Mouse (Mus musculus) neural tube, embryonic 14.5 days (tissue): ENCODE results near the gene Krtcap3. TPM values are rescaled to one million over a fixed set of nuclear protein-coding genes. Genes with fewer than 3 reads are reported as not detected.

Experiments used
- ATAC-seq: fragments of 200-750 bp; cut with Nextera tagmentation; 2 replicates; pipeline ENCODE4 v1.8.0; 2017; ENCODE audit warnings: low read depth, mild to moderate bottlenecking, moderate TSS enrichment, moderate library complexity
- H3K27ac ChIP-seq: fragments of 300-500 bp; sonication (generic); 2 replicates; pipeline ENCODE4 v1.5.1; 2014; ENCODE audit warnings: low read depth, mild to moderate bottlenecking, control low read depth, low read length, moderate library complexity, mixed read lengths
- H3K27me3 ChIP-seq: fragments of 300-500 bp; sonication (generic); 2 replicates; pipeline ENCODE4 v1.6.1; 2014; ENCODE audit warnings: low read length; ENCODE audit not compliant: control insufficient read depth, insufficient read depth
- H3K36me3 ChIP-seq: fragments of 300-500 bp; sonication (generic); 2 replicates; pipeline ENCODE4 v1.6.1; 2014; ENCODE audit warnings: low read length, mixed read lengths; ENCODE audit not compliant: control insufficient read depth, insufficient read depth
- H3K4me1 ChIP-seq: fragments of 300-500 bp; sonication (generic); 2 replicates; pipeline ENCODE4 v1.6.1; 2014; ENCODE audit warnings: low read length; ENCODE audit not compliant: control insufficient read depth, insufficient read depth
- H3K4me2 ChIP-seq: fragments of 300-500 bp; sonication (generic); 2 replicates; pipeline ENCODE4 v1.6.1; 2014; ENCODE audit warnings: mild to moderate bottlenecking, low read depth, low read length, control low read depth
- H3K4me3 ChIP-seq: fragments of 300-500 bp; sonication (generic); 2 replicates; pipeline ENCODE4 v1.5.1; 2014; ENCODE audit warnings: low read depth, low read length, control low read depth, mixed read lengths
- H3K9ac ChIP-seq: fragments of 300-500 bp; sonication (generic); replicated peaks from 2 replicates; pipeline ENCODE4 v1.6.1; 2014; ENCODE audit warnings: low read depth, mild to moderate bottlenecking, control low read depth, low read length, mixed read lengths
- H3K9me3 ChIP-seq: fragments of 300-500 bp; sonication (generic); 2 replicates; pipeline ENCODE4 v1.6.1; 2016; ENCODE audit warnings: low read length; ENCODE audit not compliant: control insufficient read depth
- WGBS: fragments of 180-500 bp; shearing (Covaris S2); extraction: QIAGEN DNeasy Blood & Tissue Kit; methylation state at CpG from one replicate; pipeline ENCODE4 v1.1.7; 2014; 5-methylcytosine and 5-hydroxymethylcytosine counted together
- polyA plus RNA-seq: library from polyadenylated mRNA; unstranded; fragments of >200 nt; fragmentation: Nextera tagmentation; extraction: Ambion mirVana; gene quantifications from 2 replicates; pipeline ENCODE4 v1.2.1, GENCODE M21; 2014

The Krtcap3 gene
- polyA plus RNA-seq, 1 experiment from 2014 or later = 2.7 TPM

DNA sequence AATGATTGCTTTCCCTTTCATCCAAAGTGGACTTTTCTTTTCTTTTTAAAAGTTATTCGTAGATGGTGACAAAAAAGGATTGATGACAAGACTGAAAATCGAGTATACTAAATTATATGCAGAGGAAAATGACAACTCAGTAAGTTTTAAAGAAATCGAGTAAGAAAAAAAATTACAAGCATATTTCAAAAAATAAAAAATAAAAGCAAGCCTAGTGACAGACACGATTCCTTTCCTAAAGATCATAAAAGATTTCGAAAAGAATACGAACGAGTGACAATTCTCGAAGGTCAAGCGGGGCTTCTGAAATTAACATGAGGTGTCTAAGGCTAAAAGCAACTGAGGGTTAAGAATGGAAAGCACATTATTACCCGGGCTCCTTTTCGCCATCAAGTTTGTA lies 32.0 kb upstream of the Krtcap3 start:
- WGBS = 2% methylated on average over 11 of the region's 11 CpGs
- Histone ChIP-seq H3K9ac (peak overlapping the region; percentile 88), H3K27me3 (no peaks in the 10 kb centered on the region), H3K4me2 (peak overlapping the region; percentile 42), H3K27ac (0 out of 2 replicates have a peak overlapping the region, but pooled peaks have one; percentile 92), H3K36me3 (no peaks in the 10 kb centered on the region), H3K9me3 (no peaks in the 10 kb centered on the region), H3K4me3 (peak overlapping the region; percentile 85), H3K4me1 (peaks cover 7% of the 10 kb centered on the region; the same call in 1 of the 2 replicates)
- ATAC-seq = no peak

DNA sequence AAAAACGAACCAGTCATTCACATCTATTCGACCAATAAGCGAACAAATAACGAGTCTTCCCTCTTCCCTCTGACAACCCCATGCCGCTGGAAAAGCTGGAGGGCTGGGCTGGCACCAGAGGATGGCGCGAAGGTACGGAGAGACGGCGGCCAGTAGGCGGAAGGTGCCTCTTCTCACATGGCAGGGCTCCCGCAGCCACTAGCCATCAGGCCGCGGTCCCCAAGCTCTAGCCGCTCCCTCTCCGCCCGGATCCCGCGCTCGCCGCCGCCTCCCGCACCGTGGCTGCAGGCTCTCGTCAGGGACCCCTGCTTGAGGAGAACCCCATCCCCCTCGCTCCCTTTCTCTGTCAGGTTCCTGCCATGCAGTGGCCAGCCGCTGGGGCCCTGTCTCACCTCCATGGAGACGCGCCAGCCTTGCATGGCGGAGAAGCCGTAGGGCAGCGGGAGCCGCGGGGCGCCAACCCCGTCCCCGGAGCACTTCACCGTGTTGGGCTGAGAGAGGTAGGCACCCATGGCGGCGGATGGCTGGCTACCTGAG lies 31.5 kb upstream of the Krtcap3 start:
- peak; percentile 73 for ATAC-seq
- H3K27me3 ChIP-seq = no peaks in the 10 kb centered on the region
- peaks cover 7% of the 10 kb centered on the region; the same call in 1 of the 2 replicates for H3K4me1 ChIP-seq
- H3K9me3 ChIP-seq = no peaks in the 10 kb centered on the region
- no peaks in the 10 kb centered on the region for H3K36me3 ChIP-seq
- peak overlapping the region; percentile 85 for H3K4me3 ChIP-seq
- H3K27ac ChIP-seq = peak overlapping the region; percentile 92
- peak overlapping the region; percentile 88 for H3K9ac ChIP-seq
- peak overlapping the region; percentile 42 for H3K4me2 ChIP-seq
- under 1% methylated on average over 40 of the region's 40 CpGs for WGBS

DNA sequence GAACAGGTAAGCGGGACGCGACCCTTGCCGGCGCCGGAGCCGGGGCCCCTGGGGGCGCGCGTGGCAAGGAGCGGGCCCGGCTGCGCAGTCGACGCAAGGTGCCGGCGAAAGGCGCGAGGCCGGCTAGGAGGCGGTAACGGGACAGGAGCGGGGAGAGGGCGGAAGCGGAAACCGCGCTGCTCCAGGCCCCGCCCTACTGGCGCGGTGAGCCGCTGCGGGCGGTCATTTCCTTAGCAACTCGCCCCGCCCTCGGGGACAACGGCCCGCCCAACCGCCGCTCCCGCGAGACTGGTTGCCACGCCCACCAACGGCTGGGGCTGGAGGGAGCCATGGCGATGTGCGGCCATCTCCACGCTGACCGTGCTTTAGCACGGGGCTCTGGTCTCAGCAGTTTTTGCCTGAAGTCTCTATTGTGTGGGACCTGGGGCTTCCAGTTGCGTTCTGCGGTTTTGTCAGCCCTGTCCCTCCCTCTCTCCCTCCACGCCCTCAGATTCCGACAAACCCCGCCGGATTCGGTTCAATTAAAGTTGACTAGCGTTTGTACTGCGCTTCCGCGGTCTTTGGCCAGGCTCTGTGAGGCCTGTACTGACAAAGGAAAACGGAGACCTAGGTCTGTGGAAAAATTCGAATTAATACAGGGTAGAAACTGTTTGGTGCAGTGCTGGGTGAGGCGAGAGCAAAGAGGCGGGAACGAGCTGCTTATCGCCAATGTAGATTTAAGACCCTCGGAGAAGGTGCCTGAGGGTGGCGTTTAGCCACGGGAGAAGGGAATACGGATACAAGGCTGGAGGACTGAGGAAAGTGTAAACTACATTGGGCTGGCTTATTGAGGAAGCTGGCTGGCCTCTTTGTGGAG lies 30.8 kb upstream of the Krtcap3 start, which contains the start of gene Ppm1g:
Ppm1g (minus strand) TSS at position 240 of the 856 bp plus-strand sequence.
- Histone ChIP-seq H3K36me3 (no peaks in the 10 kb centered on the region), H3K4me1 (peaks cover 7% of the 10 kb centered on the region; the same call in 1 of the 2 replicates), H3K4me2 (peak within 1 kb of the TSS; percentile 42), H3K9me3 (no peaks in the 10 kb centered on the region), H3K27ac (peak within 1 kb of the TSS; percentile 92), H3K27me3 (no peaks in the 10 kb centered on the region), H3K9ac (peak within 1 kb of the TSS; percentile 88), H3K4me3 (peak within 1 kb of the TSS; percentile 85)
- WGBS = under 1% methylated on average over 62 of the region's 70 CpGs
- ATAC-seq = peak; percentile 94

DNA sequence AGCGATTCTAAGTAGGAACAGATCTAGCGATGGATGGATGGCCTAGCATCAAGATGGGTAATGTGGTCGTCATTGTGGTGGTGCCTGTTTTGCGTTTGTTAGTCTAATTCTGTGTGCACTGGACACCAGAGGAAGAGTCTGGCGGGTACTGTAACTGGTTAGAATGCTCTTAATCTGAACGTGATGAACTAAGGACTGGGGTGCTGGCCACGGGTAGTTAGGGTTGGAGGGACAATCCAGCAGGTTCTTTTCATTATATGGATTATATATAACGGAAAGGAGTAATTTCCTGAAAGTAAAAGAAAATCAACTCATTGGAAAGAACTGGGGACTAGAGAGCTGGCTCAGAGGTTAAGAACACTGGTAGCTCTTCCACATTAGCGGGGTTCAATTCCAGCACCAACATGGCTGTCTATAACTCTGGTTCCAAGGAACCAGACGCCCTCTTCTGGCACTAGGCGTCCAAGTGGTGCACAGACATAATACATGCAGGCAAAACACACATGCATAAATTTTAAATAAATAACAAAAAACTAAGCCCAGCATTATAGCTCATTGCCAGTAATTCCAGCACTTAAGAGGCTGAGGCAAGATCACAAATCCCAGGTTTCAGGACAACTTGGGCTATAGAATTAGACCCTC lies 30.1 kb upstream of the Krtcap3 start:
- 10% methylated on average over 11 of the region's 11 CpGs for WGBS
- no peaks in the 10 kb centered on the region for H3K36me3 ChIP-seq

DNA sequence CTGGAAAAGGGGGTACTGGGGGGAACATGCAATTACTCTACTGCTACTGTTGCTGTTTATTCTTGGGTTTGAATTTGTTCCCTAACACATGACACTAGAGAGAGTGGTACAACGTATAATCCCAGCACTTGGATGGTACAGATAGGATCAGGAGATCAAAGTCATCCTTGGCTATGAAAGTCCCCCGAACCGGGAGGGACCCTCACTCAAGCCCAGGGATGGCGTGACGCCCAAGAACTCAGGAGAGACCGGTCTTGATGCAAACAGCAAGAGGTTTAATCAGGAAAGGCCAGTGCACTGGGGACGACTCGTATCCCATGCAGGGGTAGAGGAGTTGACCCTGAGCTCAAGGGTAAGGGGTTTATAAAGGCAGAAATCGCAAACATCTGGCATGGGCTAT lies 28.8 kb upstream of the Krtcap3 start:
- peaks cover 7% of the 10 kb centered on the region; the same call in 1 of the 2 replicates for H3K4me1 ChIP-seq
- no peak overlapping the region for H3K4me3 ChIP-seq
- no peaks in the 10 kb centered on the region for H3K27me3 ChIP-seq
- no peaks in the 10 kb centered on the region for H3K9me3 ChIP-seq
- no peak overlapping the region for H3K9ac ChIP-seq
- ATAC-seq = no peak
- H3K27ac ChIP-seq = no peak overlapping the region
- WGBS = 95% methylated on average over 9 of the region's 9 CpGs
- H3K4me2 ChIP-seq = no peak overlapping the region
- no peaks in the 10 kb centered on the region for H3K36me3 ChIP-seq

More for the DNA sequence above, 30.1 kb upstream of the Krtcap3 start:
- peak; percentile 45 for ATAC-seq
- H3K4me2 ChIP-seq = peak overlapping the region; percentile 42
- H3K9ac ChIP-seq = peak overlapping the region; percentile 88
- H3K4me1 ChIP-seq = peaks cover 7% of the 10 kb centered on the region; the same call in 1 of the 2 replicates
- H3K27ac ChIP-seq = peak overlapping the region; percentile 75
- no peaks in the 10 kb centered on the region for H3K9me3 ChIP-seq
- no peaks in the 10 kb centered on the region for H3K27me3 ChIP-seq
- peak overlapping the region; percentile 85 for H3K4me3 ChIP-seq

DNA sequence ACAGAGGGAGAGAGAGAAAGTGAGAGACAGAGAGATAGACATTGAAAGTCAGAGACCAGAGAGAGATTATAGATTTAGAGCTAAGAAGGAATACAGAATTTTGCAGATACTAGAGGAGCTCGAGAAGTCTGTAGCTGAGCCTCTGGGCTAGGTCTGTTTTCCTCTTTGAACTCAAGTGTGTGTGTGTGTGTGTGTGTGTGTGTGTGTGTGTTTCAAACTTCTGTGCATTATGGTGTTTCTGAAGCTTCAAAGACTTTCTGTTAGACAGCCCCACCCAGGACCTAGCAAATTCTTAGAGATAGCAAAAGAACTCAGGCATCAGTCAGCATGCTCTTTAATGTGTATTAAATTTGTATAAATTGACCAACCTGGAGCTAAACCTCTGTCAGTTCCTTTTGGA lies 24.9 kb upstream of the Krtcap3 start:
- Histone ChIP-seq H3K4me1 (no peaks in the 10 kb centered on the region), H3K9ac (no peak overlapping the region), H3K9me3 (no peaks in the 10 kb centered on the region), H3K4me3 (no peak overlapping the region), H3K27me3 (no peaks in the 10 kb centered on the region), H3K4me2 (no peak overlapping the region), H3K36me3 (no peaks in the 10 kb centered on the region), H3K27ac (no peak overlapping the region)
- 86% methylated on average over 1 of the region's 1 CpGs for WGBS
- ATAC-seq = no peak

DNA sequence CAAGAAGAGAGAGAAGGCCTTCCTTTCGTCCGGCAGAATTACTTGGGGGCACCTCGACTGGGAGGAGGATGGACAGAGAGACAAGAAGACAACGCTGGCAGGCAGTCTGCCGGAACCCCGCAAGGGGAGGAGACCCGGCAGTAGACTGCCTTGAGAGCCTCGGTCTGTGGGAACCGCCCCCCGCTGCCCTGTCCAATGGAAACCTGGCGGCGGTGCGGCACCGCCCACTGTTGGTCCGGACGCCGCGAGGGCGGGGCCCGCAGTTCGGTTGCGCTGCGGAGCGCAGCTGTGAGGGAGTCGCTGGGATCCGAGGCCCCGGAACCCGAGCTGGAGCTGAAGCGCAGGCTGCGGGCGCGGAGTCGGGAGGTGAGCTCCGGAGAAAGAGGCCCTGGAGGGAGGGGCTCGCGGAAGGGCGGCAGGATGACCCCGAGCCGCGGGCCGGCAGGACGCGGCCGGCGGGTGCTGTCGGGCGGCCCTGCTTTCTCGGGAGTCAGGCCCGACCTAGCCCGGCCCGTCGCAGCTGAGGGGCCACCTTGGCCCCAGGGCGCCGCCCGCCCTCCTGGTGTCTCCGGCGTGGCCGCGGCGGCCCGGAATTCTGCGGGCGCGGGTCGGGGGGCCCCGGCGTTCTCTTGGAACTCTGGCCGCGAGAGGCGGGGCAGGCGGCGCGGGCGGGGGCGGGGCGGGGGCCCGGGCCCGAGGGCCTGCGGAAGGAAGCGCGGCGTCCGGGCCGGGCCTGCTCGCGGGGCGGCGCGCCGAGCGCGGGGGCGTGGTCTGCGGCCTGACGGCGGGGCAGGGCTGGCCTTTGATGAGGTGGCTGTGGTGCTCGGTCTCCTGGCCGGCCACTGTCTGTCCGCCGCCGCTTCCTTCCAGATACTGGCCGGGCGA lies 10.6 kb upstream of the Krtcap3 start, which contains the start of the genes Nrbp1 and Gm9970:
Nrbp1 (plus strand) TSS at position 228 of the 885 bp plus-strand sequence.
Gm9970 (minus strand) TSS at position 596 of the 885 bp plus-strand sequence.
- H3K4me1 ChIP-seq = peaks cover 8% of the 10 kb centered on the region
- H3K27me3 ChIP-seq = no peaks in the 10 kb centered on the region
- H3K4me3 ChIP-seq = peak within 1 kb of the TSS; percentile 91
- peaks cover 15% of the 10 kb centered on the region for H3K36me3 ChIP-seq
- WGBS = 1% methylated on average over 59 of the region's 103 CpGs
- peak within 1 kb of the TSS; percentile 84 for H3K4me2 ChIP-seq
- no peaks in the 10 kb centered on the region for H3K9me3 ChIP-seq
- peak within 1 kb of the TSS; percentile 93 for H3K9ac ChIP-seq
- ATAC-seq = peak; percentile 99
- H3K27ac ChIP-seq = peak within 1 kb of the TSS; percentile 93

DNA sequence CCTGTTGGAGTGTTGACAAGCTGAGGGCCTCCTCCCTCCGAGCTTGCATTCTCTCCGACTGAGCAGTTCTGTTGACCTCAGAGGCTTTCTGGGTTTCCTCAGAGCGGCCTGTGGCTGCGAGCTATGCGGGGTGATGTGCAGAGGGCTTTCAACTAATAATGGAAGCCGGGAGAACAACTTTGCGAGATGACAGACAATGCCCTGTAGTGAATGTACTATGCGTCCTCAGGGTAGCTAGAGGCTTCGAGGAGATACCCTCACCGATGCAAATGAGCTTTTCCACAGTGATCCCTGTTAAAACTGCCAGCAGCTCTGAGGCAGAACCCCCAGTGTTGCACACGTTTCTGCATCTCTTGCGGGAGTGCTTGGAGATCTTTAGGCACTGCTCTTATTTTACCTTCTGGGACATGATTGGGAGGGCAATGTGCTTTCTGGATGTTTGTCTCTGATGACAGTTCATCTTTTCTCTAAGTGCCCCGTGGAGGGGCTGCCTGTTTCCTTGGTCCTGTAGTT lies 9.9 kb upstream of the Krtcap3 start:
- WGBS = under 1% methylated on average over 13 of the region's 13 CpGs

More for the DNA sequence above, 9.9 kb upstream of the Krtcap3 start:
- Histone ChIP-seq H3K36me3 (peaks cover 21% of the 10 kb centered on the region), H3K9ac (peak overlapping the region; percentile 93), H3K4me2 (peak overlapping the region; percentile 84), H3K4me1 (peaks cover 8% of the 10 kb centered on the region), H3K9me3 (no peaks in the 10 kb centered on the region), H3K27me3 (no peaks in the 10 kb centered on the region), H3K27ac (peak overlapping the region; percentile 93; the same call in 1 of the 2 replicates), H3K4me3 (peak overlapping the region; percentile 91)
- ATAC-seq = no peak
